Mouse (Mus musculus): ENCODE data around the gene Yif1a. TPM values are rescaled to one million over a fixed set of nuclear protein-coding genes. Genes with fewer than 3 reads are reported as not detected.

Gene Yif1a
- total RNA-seq, 2 experiments from 2014 or later: 8.5 to 33.4 TPM

DNA sequence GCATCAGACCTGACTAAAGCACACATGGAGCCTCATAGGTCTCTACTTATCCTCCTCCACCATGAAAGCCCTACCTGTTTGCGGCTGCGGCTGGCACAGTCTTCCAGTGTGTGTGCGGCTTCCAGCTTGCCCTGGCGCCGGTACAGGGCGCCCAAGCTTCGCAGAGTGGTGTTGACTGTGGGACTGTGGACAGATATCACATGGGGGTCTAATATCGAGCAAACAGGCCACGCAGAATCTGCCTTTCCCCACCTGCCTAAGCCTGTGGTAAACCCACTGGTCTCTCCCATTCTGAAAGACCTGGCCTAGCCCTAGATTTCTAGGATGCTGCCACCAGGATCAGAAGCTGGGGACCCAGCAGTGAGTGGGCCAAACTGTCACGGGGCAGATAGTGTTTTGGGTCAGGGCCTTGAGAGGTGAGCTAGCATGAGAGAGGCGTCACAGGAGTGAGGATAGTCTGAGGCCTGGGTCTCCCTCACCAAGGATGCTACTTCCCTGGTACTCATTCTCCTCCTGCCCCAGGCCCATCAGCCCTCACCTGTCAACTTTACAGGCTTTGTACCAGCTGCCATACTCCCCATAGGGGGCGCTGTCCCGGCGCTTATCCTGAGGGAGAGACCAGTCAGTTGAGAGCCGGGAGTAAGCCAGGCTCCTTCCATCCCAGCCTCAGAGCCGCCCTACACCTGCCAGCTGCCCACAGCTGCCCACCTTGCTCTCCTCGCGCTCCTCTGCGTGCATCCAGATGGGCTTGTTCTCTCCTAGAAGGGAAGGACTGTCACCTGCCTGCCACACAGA lies 21.5 kb downstream of the Yif1a start:
- no peak for ATAC-seq (ENCODE audit: poor library complexity, severe bottlenecking)

DNA sequence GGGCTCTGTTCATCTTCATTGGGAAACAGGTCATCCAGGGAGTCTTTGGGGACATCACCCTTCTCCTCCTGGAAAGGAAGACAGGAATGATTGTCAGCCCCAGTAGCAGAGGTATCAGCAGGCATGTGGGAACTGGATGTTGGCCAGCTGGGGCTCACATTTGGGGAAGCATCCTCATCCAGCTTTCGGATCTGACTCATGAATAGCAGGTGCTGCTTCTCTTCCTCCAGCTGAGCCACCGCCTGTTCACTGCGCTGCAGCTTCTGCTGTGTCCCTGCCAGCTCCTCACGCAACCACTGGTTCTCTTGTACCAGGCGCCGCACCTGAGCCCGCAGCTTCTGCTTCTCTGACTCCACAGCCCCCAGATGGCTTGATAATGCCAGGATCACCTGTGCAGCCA lies 25.4 kb downstream of the Yif1a start:
- ATAC-seq (ENCODE audit: poor library complexity, severe bottlenecking): no peak

- ATAC-seq (ENCODE audit: poor library complexity, severe bottlenecking): peak; percentile 87
These were observed 29.4 kb downstream of the Yif1a start for GRCm38 (mm10) chr19:5117494-5118383.

DNA sequence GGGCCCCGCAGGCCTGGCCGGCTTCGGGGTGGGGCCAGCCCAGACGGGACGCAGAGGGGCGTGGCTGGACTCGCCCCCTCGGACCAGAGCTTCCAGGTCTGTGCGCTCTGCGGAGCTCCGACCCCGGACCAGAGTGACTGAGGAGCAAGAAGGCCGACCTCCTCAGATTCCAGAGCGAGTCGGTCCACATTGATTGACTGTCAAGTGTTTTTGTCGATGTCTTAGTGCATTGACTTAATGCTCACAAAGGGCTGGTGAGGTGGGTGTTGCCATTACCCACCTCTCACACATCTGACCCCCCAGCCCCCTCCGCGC lies 30.0 kb downstream of the Yif1a start, which contains the start of gene Klc2:
TSS of gene Klc2 (minus strand) at position 177 of the 315 bp plus-strand sequence.
- ATAC-seq (ENCODE audit: poor library complexity, severe bottlenecking): no peak

DNA sequence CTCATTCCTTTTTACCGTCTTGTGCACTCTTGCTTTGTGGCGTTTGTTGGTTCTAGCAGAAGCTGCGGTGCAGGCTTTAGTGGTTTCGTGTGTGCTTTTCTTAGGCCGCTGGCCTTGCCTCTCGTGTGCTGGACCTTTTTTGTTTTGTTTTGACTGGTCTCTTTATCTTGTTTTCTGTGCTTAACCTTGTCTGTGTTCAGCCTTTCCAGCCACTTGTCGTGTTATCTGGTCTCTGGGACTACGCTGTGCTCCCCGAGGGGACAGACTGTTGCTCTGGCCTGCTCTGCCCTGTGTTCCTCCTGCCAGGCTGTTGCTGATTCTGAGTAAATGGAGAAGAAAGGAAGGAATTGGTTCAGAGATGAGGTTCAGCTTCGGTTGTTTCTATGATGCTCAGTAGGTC lies 34.2 kb downstream of the Yif1a start:
- ATAC-seq (ENCODE audit: poor library complexity, severe bottlenecking): no peak

- no peak for ATAC-seq (ENCODE audit: poor library complexity, severe bottlenecking)
These were observed 34.9 kb downstream of the Yif1a start for GRCm38 (mm10) chr19:5123241-5123640.

GRCm38 (mm10) chr19:5124055-5124614 lies 35.8 kb downstream of the Yif1a start:
- no peak for ATAC-seq (ENCODE audit: poor library complexity, severe bottlenecking)

DNA sequence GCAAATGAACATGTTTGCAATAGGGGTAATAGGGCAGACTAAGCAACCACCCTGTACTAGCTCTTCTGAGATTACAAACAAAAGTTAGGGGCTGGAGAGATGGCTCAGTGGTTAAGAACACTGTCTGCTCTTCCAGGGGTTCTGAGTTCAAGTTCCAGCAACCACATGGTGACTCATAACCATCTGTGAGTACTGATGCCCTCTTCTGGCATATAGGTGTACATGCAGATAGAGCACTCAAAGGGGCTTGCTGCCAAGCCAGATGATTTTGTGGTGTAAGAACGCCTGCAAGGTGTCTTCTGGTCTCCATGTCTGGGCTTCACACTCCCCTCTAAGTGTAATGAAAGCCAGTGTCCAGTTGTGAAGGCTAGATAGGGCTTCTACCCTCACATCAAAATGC lies 41.4 kb downstream of the Yif1a start:
- ATAC-seq (ENCODE audit: poor library complexity, severe bottlenecking): no peak

GRCm38 (mm10) chr19:5131237-5131636 lies 42.9 kb downstream of the Yif1a start:
- ATAC-seq (ENCODE audit: poor library complexity, severe bottlenecking): no peak

GRCm38 (mm10) chr19:5139640-5140039 lies 51.3 kb downstream of the Yif1a start:
- no peak for ATAC-seq (ENCODE audit: poor library complexity, severe bottlenecking)

Other genes starting within 250 kb of the Yif1a start
- 20.0 and 22.0 TPM in 2 replicates for gene Ccs, start 249.2 kb upstream of the Yif1a start, total RNA-seq (2015)
- gene Ccs, start 249.2 kb upstream of the Yif1a start, total RNA-seq (2017): 24.1 and 26.6 TPM in 2 replicates
- gene Ccdc87, start 249.2 kb upstream of the Yif1a start, total RNA-seq (2015): not detected in 2 replicates
- gene Ccdc87, start 249.2 kb upstream of the Yif1a start, total RNA-seq (2017): not detected in 2 replicates
- 0.09 TPM in 1 of 2 replicates, not detected in the other for gene Ctsf, start 233.4 kb upstream of the Yif1a start, total RNA-seq (2015)
- gene Ctsf, start 233.4 kb upstream of the Yif1a start, total RNA-seq (2017): 0.08 and 0.44 TPM in 2 replicates
- 0.14 and 0.25 TPM in 2 replicates for gene Actn3, start 210.6 kb upstream of the Yif1a start, total RNA-seq (2015)
- 0.07 and 0.53 TPM in 2 replicates for gene Actn3, start 210.6 kb upstream of the Yif1a start, total RNA-seq (2017)
- 5.3 and 5.8 TPM in 2 replicates for gene Zdhhc24, start 209.9 kb upstream of the Yif1a start, total RNA-seq (2015)
- gene Zdhhc24, start 209.9 kb upstream of the Yif1a start, total RNA-seq (2017): 7.1 and 7.6 TPM in 2 replicates
- 0.07 TPM in 1 of 2 replicates, not detected in the other for gene Bbs1, start 181.9 kb upstream of the Yif1a start, total RNA-seq (2015)
- 0.08 and 0.37 TPM in 2 replicates for gene Bbs1, start 181.9 kb upstream of the Yif1a start, total RNA-seq (2017)
- gene Dpp3, start 160.3 kb upstream of the Yif1a start, total RNA-seq (2015): 21.2 and 21.7 TPM in 2 replicates
- 36.1 and 44.4 TPM in 2 replicates for gene Dpp3, start 160.3 kb upstream of the Yif1a start, total RNA-seq (2017)
- 0.49 TPM in 1 of 2 replicates, not detected in the other for gene Peli3, start 145.4 kb upstream of the Yif1a start, total RNA-seq (2015)
- 0.51 and 0.85 TPM in 2 replicates for gene Peli3, start 145.4 kb upstream of the Yif1a start, total RNA-seq (2017)
- gene Mrpl11, start 126.4 kb upstream of the Yif1a start, total RNA-seq (2015): 13.4 and 15.9 TPM in 2 replicates
- 26.3 and 29.1 TPM in 2 replicates for gene Mrpl11, start 126.4 kb upstream of the Yif1a start, total RNA-seq (2017)
- not detected in 2 replicates for gene Npas4, start 98.2 kb upstream of the Yif1a start, total RNA-seq (2015)
- not detected in 2 replicates for gene Npas4, start 98.2 kb upstream of the Yif1a start, total RNA-seq (2017)
- gene Slc29a2, start 64.7 kb upstream of the Yif1a start, total RNA-seq (2015): 0.31 and 1.0 TPM in 2 replicates
- 0.18 and 3.4 TPM in 2 replicates for gene Slc29a2, start 64.7 kb upstream of the Yif1a start, total RNA-seq (2017)
- not detected in 2 replicates for gene B4gat1, start 49.7 kb upstream of the Yif1a start, total RNA-seq (2015)
- 0.62 and 2.2 TPM in 2 replicates for gene B4gat1, start 49.7 kb upstream of the Yif1a start, total RNA-seq (2017)
- gene AC124502.3, start 49.6 kb upstream of the Yif1a start, total RNA-seq (2015): 7.0 and 7.2 TPM in 2 replicates
- gene AC124502.3, start 49.6 kb upstream of the Yif1a start, total RNA-seq (2017): 3.5 and 4.6 TPM in 2 replicates
- 16.5 and 22.4 TPM in 2 replicates for gene Brms1, start 47.2 kb upstream of the Yif1a start, total RNA-seq (2015)
- 28.5 and 30.4 TPM in 2 replicates for gene Brms1, start 47.2 kb upstream of the Yif1a start, total RNA-seq (2017)
- 0.30 and 0.65 TPM in 2 replicates for gene Rin1, start 38.1 kb upstream of the Yif1a start, total RNA-seq (2015)
- 0.15 and 0.98 TPM in 2 replicates for gene Rin1, start 38.1 kb upstream of the Yif1a start, total RNA-seq (2017)
- gene Cd248, start 20.5 kb upstream of the Yif1a start, total RNA-seq (2015): 0.13 TPM in 1 of 2 replicates, not detected in the other
- gene Cd248, start 20.5 kb upstream of the Yif1a start, total RNA-seq (2017): not detected in 2 replicates
- gene Tmem151a, start 3.0 kb upstream of the Yif1a start, total RNA-seq (2015): not detected in 2 replicates
- not detected in 2 replicates for gene Tmem151a, start 3.0 kb upstream of the Yif1a start, total RNA-seq (2017)
- not detected in 2 replicates for gene Cnih2, start 10.0 kb downstream of the Yif1a start, total RNA-seq (2015)
- not detected in 2 replicates for gene Cnih2, start 10.0 kb downstream of the Yif1a start, total RNA-seq (2017)
- 67.7 and 77.3 TPM in 2 replicates for gene Rab1b, start 18.5 kb downstream of the Yif1a start, total RNA-seq (2015)
- gene Rab1b, start 18.5 kb downstream of the Yif1a start, total RNA-seq (2017): 120 and 127 TPM in 2 replicates
- 2.1 and 3.2 TPM in 2 replicates for gene Klc2, start 30.0 kb downstream of the Yif1a start, total RNA-seq (2015)
- gene Klc2, start 30.0 kb downstream of the Yif1a start, total RNA-seq (2017): 2.1 and 4.6 TPM in 2 replicates
- gene Pacs1, start 184.6 kb downstream of the Yif1a start, total RNA-seq (2015): 45.4 and 45.7 TPM in 2 replicates
- 14.2 and 25.4 TPM in 2 replicates for gene Pacs1, start 184.6 kb downstream of the Yif1a start, total RNA-seq (2017)
- gene Sf3b2, start 206.9 kb downstream of the Yif1a start, total RNA-seq (2015): 109 TPM in 2 replicates
- gene Sf3b2, start 206.9 kb downstream of the Yif1a start, total RNA-seq (2017): 240 and 249 TPM in 2 replicates
- gene Gal3st3, start 209.8 kb downstream of the Yif1a start, total RNA-seq (2015): not detected in 2 replicates
- gene Gal3st3, start 209.8 kb downstream of the Yif1a start, total RNA-seq (2017): not detected in 2 replicates
- not detected in 2 replicates for gene Catsper1, start 247.2 kb downstream of the Yif1a start, total RNA-seq (2015)
- not detected in 2 replicates for gene Catsper1, start 247.2 kb downstream of the Yif1a start, total RNA-seq (2017)

Measured in megakaryocyte, adult 5-6 weeks (primary cell).